Mouse (Mus musculus) gastrocnemius, adult 18-20 months (tissue): ENCODE results near the gene Tomm20. TPM values are rescaled to one million over a fixed set of nuclear protein-coding genes. Genes with fewer than 3 reads are reported as not detected.
A peak's percentile ranks its signal among the peaks of the same experiment; 100 is the strongest.

Source experiments
- DNase-seq: peaks from one replicate; pipeline ENCODE4 v3.0.0; 2021; ENCODE audit warnings: low spot score
- total RNA-seq, 2 experiments: library from RNA; stranded (reverse); gene quantifications; 2 replicates each; pipeline ENCODE4 v1.2.3; 2021

The Tomm20 gene
- total RNA-seq, 2 experiments from 2014 or later, result 98.0 to 115 TPM

GRCm38 (mm10) chr8:126965246-126965645 is 19.6 kb upstream of the Tomm20 start:
- no peak for DNase-seq

- DNase-seq, result no peak
These were observed 17.2 kb upstream of the Tomm20 start for GRCm38 (mm10) chr8:126962871-126963270.

- DNase-seq, result no peak
These were observed 15.9 kb upstream of the Tomm20 start for GRCm38 (mm10) chr8:126961516-126961915.

- DNase-seq, result no peak
These were observed 6.4 kb upstream of the Tomm20 start for GRCm38 (mm10) chr8:126951900-126952636.

- no peak for DNase-seq
These were observed 3.9 kb upstream of the Tomm20 start for GRCm38 (mm10) chr8:126949527-126949926.

GRCm38 (mm10) chr8:126946444-126946843 is 800 bp upstream of the Tomm20 start:
- DNase-seq, result no peak

- no peak for DNase-seq
These were observed 608 bp downstream of the Tomm20 start for GRCm38 (mm10) chr8:126944781-126945691.

- no peak for DNase-seq
These were observed 2.1 kb downstream of the Tomm20 start for GRCm38 (mm10) chr8:126943565-126943964.

- DNase-seq, result no peak
These were observed 8.3 kb downstream of the Tomm20 start for GRCm38 (mm10) chr8:126937337-126937736.

- no peak for DNase-seq
These were observed 9.7 kb downstream of the Tomm20 start for GRCm38 (mm10) chr8:126935932-126936331.

GRCm38 (mm10) chr8:126935387-126935786 is 10.3 kb downstream of the Tomm20 start:
- no peak for DNase-seq

- no peak for DNase-seq
These were observed 13.0 kb downstream of the Tomm20 start for GRCm38 (mm10) chr8:126932656-126933055.

- no peak for DNase-seq
These were observed 13.4 kb downstream of the Tomm20 start for GRCm38 (mm10) chr8:126932249-126932648.

- no peak for DNase-seq
These were observed 13.9 kb downstream of the Tomm20 start for GRCm38 (mm10) chr8:126931720-126932119.

GRCm38 (mm10) chr8:126929607-126930161 is 16.0 kb downstream of the Tomm20 start:
- DNase-seq, result peak; percentile 81

GRCm38 (mm10) chr8:126928755-126929505 is 16.7 kb downstream of the Tomm20 start:
- no peak for DNase-seq

GRCm38 (mm10) chr8:126928028-126928427 is 17.6 kb downstream of the Tomm20 start:
- DNase-seq, result no peak

- DNase-seq, result no peak
These were observed 18.6 kb downstream of the Tomm20 start for GRCm38 (mm10) chr8:126927058-126927457.

- no peak for DNase-seq
These were observed 22.7 kb downstream of the Tomm20 start for GRCm38 (mm10) chr8:126922981-126923380.

GRCm38 (mm10) chr8:126921432-126921831 is 24.2 kb downstream of the Tomm20 start:
- no peak for DNase-seq

- DNase-seq, result peak; percentile 86
These were observed 24.8 kb downstream of the Tomm20 start for GRCm38 (mm10) chr8:126920845-126921244.
